Mouse (Mus musculus): ENCODE results near the gene Has3.

DNA sequence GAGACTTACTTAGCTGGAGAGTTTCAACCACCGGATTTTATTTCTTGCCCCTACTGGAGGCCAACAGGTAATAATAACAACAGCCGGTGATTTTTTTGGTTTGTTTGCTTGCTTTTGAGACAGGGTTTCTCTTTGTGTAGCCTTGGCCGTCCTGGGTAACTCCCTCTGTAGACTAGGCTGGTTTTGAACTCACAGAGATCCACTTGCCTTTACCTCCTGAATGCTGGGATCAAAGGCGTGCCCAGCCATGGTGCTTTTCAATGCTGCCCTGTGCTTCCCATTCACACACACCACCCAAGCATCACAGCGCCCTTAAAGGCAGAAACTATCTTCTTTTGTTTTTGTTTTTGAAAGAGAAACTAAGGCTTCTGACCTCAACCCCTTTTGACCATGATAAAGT is 59.9 kb downstream of the Has3 start:
- no peak for TF ChIP-seq EP300 (IDR thresholded peaks at IDR 0.05; ENCODE audit: low read depth)
- no peak for TF ChIP-seq CTCF (IDR thresholded peaks at IDR 0.05; ENCODE audit: low read depth)

All from heart, postnatal 0 days (tissue).